Comparison of ENCODE assay signal across 20 mouse cellular contexts in the genomic region with DNA sequence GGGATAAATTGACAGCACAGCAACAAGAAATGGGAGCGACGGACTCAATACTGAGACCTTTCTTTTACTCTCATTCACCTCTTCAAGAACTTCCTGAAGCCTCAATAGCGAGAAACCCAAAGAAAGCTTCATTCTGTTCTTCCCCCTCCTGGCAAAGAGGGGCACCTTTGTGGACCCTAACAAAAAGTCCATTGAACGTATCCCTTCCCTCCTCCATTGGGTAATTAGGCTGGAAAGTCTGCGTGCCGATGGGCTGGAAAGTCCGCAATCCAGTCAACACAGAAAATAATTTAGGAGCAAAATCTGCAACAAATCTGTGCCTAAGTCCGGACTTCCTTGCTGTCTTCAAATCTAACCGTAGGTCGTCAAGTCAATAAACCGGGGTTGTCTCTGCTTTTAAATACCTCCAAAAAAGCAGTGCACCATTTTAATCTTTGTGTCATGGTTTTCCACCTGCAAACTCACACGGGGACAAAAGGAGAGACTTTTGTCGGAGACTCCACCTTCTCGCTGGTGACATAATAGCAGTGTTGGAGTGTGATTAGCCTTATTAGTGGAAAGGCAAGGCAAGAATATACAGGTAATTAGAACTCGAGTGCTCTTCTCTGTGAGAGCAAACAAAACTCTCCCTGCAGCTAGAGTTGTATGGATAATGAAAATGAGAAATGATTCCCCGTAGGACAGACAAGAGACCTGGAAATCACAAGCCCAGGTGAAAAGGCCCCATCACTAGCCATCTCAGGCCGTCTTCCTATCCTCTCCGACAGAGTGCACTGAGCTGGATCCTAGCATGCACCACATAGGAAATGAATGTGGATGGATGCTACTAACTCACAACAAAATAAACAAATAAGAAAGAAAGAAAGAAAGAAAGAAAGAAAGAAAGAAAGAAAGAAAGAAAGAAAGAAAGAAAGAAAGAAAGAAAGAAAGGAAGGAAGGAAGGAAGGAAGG. TPM values are rescaled to one million over a fixed set of nuclear protein-coding genes. Genes with fewer than 3 reads are reported as not detected.
"Had no signal": no experiment of that assay in that cellular context is flagged by ENCODE, and none has a peak within 500 bp of the region (broad histone marks: within the 10 kb centered on the region; RNA-seq: fewer than 3 reads in every experiment).

No protein-coding gene starts in this region.

- H3K4me2 ChIP-seq: kidney, embryonic 15.5 days; limb, embryonic 12.5 days; limb, embryonic 15.5 days; liver, embryonic 11.5 days; lung, embryonic 14.5 days; midbrain, embryonic 12.5 days; midbrain, embryonic 15.5 days; stomach, embryonic 15.5 days had no signal

- H3K4me1 ChIP-seq: midbrain, embryonic 12.5 days; midbrain, embryonic 15.5 days had no signal

- H3K9me3 ChIP-seq: kidney, embryonic 15.5 days; limb, embryonic 15.5 days; midbrain, embryonic 12.5 days; midbrain, embryonic 15.5 days; stomach, embryonic 15.5 days had no signal

- DNase-seq: kidney, adult 2 months; kidney, postnatal 10 days; kidney, postnatal 36 days; left cerebral cortex, postnatal 4 days; liver, postnatal 0 days; lung, embryonic 14.5 days; right cerebral cortex, postnatal 25 days; spleen, adult 18-20 months; thymus, postnatal 25 days had no signal

- H3K27ac ChIP-seq: kidney, embryonic 15.5 days; limb, embryonic 12.5 days; limb, embryonic 15.5 days; liver, embryonic 14.5 days; macrophage; midbrain, embryonic 12.5 days; midbrain, embryonic 15.5 days; stomach, embryonic 15.5 days had no signal

- H3K27me3 ChIP-seq: kidney, embryonic 15.5 days; limb, embryonic 12.5 days; limb, embryonic 15.5 days; midbrain, embryonic 12.5 days; midbrain, embryonic 15.5 days; stomach, embryonic 15.5 days had no signal

- ATAC-seq: liver, postnatal 0 days; lung, postnatal 0 days; midbrain, embryonic 15.5 days had no signal

- H3K36me3 ChIP-seq: limb, embryonic 15.5 days; midbrain, embryonic 12.5 days; midbrain, embryonic 15.5 days; stomach, embryonic 15.5 days had no signal

- H3K4me3 ChIP-seq: kidney, embryonic 15.5 days; limb, embryonic 12.5 days; limb, embryonic 15.5 days; midbrain, embryonic 12.5 days; midbrain, embryonic 15.5 days; stomach, embryonic 15.5 days had no signal

- H3K9ac ChIP-seq: kidney, embryonic 15.5 days; limb, embryonic 12.5 days; limb, embryonic 15.5 days; liver, embryonic 14.5 days; liver, postnatal 0 days; lung, embryonic 14.5 days; midbrain, embryonic 12.5 days; midbrain, embryonic 15.5 days; stomach, embryonic 15.5 days had no signal

RNA-seq across cellular contexts. Expression of gene Gm17409, which starts 24.0 kb away (rescaled TPM):
- polyA plus RNA-seq: kidney, adult 2 months; kidney, embryonic 15.5 days; limb, embryonic 12.5 days; limb, embryonic 15.5 days; liver, embryonic 11.5 days; liver, embryonic 14.5 days; liver, postnatal 0 days; lung, embryonic 14.5 days; lung, postnatal 0 days; macrophage; midbrain, embryonic 12.5 days; midbrain, embryonic 15.5 days; stomach, embryonic 15.5 days; thymus, postnatal 0 days had no signal
